Mouse (Mus musculus) cerebellum, adult 2 months (tissue): ENCODE results near the gene Spats2.

Experiments used
- CTCF ChIP-seq: fragments of 200-500 bp; IDR thresholded peaks from 2 replicates; pipeline ENCODE4 v1.5.1; 2011; ENCODE audit warnings: low read depth, mild to moderate bottlenecking, control low read depth, low read length, moderate library complexity, borderline replicate concordance; ENCODE audit not compliant: insufficient read depth
- POLR2A ChIP-seq: fragments of 200-500 bp; IDR thresholded peaks from 2 replicates; pipeline ENCODE4 v1.6.1; 2011; ENCODE audit warnings: low read length, control low read depth, borderline replicate concordance; ENCODE audit not compliant: insufficient read depth

DNA sequence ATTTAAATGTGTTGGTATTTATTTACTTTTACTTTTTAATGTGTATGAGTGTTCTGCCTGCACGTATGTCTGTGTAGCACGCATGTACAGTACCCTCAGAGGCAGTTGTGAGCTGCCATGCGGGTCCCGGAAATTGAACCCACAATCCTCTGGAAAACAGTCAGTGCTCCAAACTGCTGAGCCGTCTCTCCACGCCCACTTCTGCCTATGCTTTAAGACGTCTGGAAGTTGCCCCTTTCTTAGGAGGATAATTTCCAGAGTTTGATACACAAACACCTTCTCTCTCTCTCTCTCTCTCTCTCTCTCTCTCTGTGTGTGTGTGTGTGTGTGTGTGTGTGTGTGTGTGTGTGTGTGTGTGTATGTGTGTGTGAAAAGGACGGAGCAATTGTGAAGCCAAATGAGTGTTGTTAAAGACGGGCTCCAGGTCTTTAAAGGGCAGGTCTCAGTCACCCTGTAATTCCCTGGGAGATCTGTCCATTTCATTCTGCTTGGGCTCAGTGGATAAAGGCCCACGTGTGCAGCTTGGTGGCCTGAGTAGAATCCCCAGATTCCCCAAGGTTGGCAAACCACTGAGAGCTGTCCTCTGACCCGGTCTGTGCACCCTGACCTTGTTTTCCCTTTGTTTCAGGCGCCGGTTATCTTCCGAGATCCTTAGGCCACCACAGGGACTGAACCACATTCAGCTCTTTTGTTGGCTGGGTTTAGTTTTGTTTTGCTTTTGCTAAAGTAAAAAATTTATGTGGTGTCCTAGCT lies 11.2 kb upstream of the Spats2 start:
- TF ChIP-seq POLR2A (no peak), CTCF (no peak)
